Comparison of ENCODE assay signal across 1 mouse cellular context in genomic region chr9:22144304-22144965, GRCm38 (mm10).
A peak's percentile ranks its signal among the peaks of the same experiment; 100 is the strongest.
TF ChIP-seq lines count a peak whose summit lies in the region.

No protein-coding gene starts in this region.

TF ChIP-seq in MEL, 35 proteins besides CTCF, POLR2A, EP300 and RAD21:
- TF ChIP-seq CHD1 (IDR thresholded peaks at IDR 0.05; ENCODE audit: low read depth, low read length) (no peak), ZC3H11A (IDR thresholded peaks at IDR 0.05; ENCODE audit: low read depth, low read length) (peak; percentile 17; the same call in 1 of the 2 replicates), ETS1 (IDR thresholded peaks at IDR 0.05; ENCODE audit: low read depth, low read length) (peak; percentile 94), USF2 (IDR thresholded peaks at IDR 0.05; ENCODE audit: borderline replicate concordance in 1 of 2, insufficient read depth in 1 of 2, low read depth in 1 of 2, low read length in 2 of 2) (0 out of 4 replicates have a peak, but pooled peaks of 1 of the 2 experiments have one; percentile 9), ZNF384 (IDR thresholded peaks at IDR 0.05; ENCODE audit: low read depth, low read length) (peak; percentile 49; the same call in 1 of the 2 replicates), POLR2AphosphoS2 (IDR thresholded peaks at IDR 0.05; ENCODE audit: low read length) (no peak), NRF1 (IDR thresholded peaks at IDR 0.05; ENCODE audit: insufficient read depth, low read depth, low read length, poor library complexity, severe bottlenecking) (no peak), SIN3A (IDR thresholded peaks at IDR 0.05; ENCODE audit: low read length) (peak; percentile 80), MAX (IDR thresholded peaks at IDR 0.05; ENCODE audit: low read length) (peak; percentile 78), ZKSCAN1 (IDR thresholded peaks at IDR 0.05; ENCODE audit: low read depth, low read length) (no peak), MYB (IDR thresholded peaks at IDR 0.05; ENCODE audit: low read depth, low read length) (peak; percentile 68), RCOR1 (IDR thresholded peaks at IDR 0.05; ENCODE audit: low read depth, low read length) (peak; percentile 83), POLR2AphosphoS5 (IDR thresholded peaks at IDR 0.05; ENCODE audit: borderline replicate concordance, low read depth, low read length) (no peak), CHD2 (IDR thresholded peaks at IDR 0.05; ENCODE audit: low read length) (no peak), GATA1 (IDR thresholded peaks at IDR 0.05; ENCODE audit: low read depth, low read length) (peak; percentile 91), MAZ (IDR thresholded peaks at IDR 0.05; ENCODE audit: low read depth, low read length) (0 out of 2 replicates have a peak, but pooled peaks have one; percentile 36), TCF12 (IDR thresholded peaks at IDR 0.05; ENCODE audit: low read depth, low read length) (peak; percentile 56; the same call in 1 of the 2 replicates), MYC (IDR thresholded peaks at IDR 0.05; ENCODE audit: low read depth, low read length) (peak; percentile 89), JUND (IDR thresholded peaks at IDR 0.05; ENCODE audit: low read depth, low read length) (no peak), KAT2A (conservative IDR thresholded peaks at IDR 0.05; ENCODE audit: low read depth, low read length) (no peak), UBTF (IDR thresholded peaks at IDR 0.05; ENCODE audit: borderline replicate concordance, insufficient read depth, low read depth, low read length) (no peak), USF1 (IDR thresholded peaks at IDR 0.05; ENCODE audit: low read depth, low read length) (peak; percentile 86), E2F4 (IDR thresholded peaks at IDR 0.05; ENCODE audit: borderline replicate concordance, low read depth, low read length) (0 out of 2 replicates have a peak, but pooled peaks have one; percentile 46), GABPA (IDR thresholded peaks at IDR 0.05; ENCODE audit: low read depth, low read length) (no peak), MAFK (IDR thresholded peaks at IDR 0.05; ENCODE audit: borderline replicate concordance, low read depth, low read length) (peak; percentile 61), TAL1 (IDR thresholded peaks at IDR 0.05; ENCODE audit: low read length) (no peak), BHLHE40 (IDR thresholded peaks at IDR 0.05; ENCODE audit: borderline replicate concordance, low read depth, low read length) (peak; percentile 55), SMC3 (IDR thresholded peaks at IDR 0.05; ENCODE audit: low read depth, low read length) (peak; percentile 27), TBP (IDR thresholded peaks at IDR 0.05; ENCODE audit: low read depth, low read length) (peak; percentile 98), HCFC1 (IDR thresholded peaks at IDR 0.05; ENCODE audit: low read depth, low read length) (peak; percentile 50; the same call in 1 of the 2 replicates), ELF1 (IDR thresholded peaks at IDR 0.05; ENCODE audit: low read depth, low read length) (peak; percentile 78), ZMIZ1 (IDR thresholded peaks at IDR 0.05; ENCODE audit: low read depth, low read length) (no peak), MXI1 (IDR thresholded peaks at IDR 0.05; ENCODE audit: low read depth, low read length) (peak; percentile 53; the same call in 1 of the 2 replicates), NELFE (IDR thresholded peaks at IDR 0.05; ENCODE audit: low read depth, low read length) (no peak), MEF2A (IDR thresholded peaks at IDR 0.05; ENCODE audit: extremely low read depth, insufficient replicate concordance, low read depth, low read length, poor library complexity, severe bottlenecking) (no peak)
TF ChIP-seq in MEL: peak in this region for 21.
